Mouse (Mus musculus): Measurements from ENCODE around the gene Ypel5. TPM values are rescaled to one million over a fixed set of nuclear protein-coding genes. Genes with fewer than 3 reads are reported as not detected.

Gene Ypel5
- polyA plus RNA-seq, 1 experiment: 17.7 TPM

GRCm38 (mm10) chr17:72797867-72798266, 38.4 kb upstream of the Ypel5 start:
- Histone ChIP-seq H3K4me3 (ENCODE audit: extremely low read depth, insufficient read depth, insufficient read length) (no peak overlapping the region), H3K27ac (ENCODE audit: insufficient read depth, low read length) (no peak overlapping the region), H3K36me3 (ENCODE audit: control insufficient read depth, insufficient read depth, low read length) (no peaks in the 10 kb centered on the region), H3K27me3 (ENCODE audit: control insufficient read depth, insufficient read depth, low read length) (no peaks in the 10 kb centered on the region), H3K4me1 (ENCODE audit: control insufficient read depth, insufficient read depth, insufficient read length) (no peaks in the 10 kb centered on the region)
- WGBS: 25% methylated on average over 2 of the region's 2 CpGs
- TF ChIP-seq POLR2A (IDR thresholded peaks at IDR 0.05; ENCODE audit: low read depth, low read length) (no peak), CTCF (IDR thresholded peaks at IDR 0.05; ENCODE audit: extremely low read depth, insufficient read depth, insufficient read length, insufficient replicate concordance) (no peak)
- DNase-seq (ENCODE audit: low read depth in 1 of 2, low spot score in 2 of 2): peak in 1 of 2 experiments; percentile 33

GRCm38 (mm10) chr17:72809942-72810654, 26.2 kb upstream of the Ypel5 start:
- Histone ChIP-seq H3K4me3 (ENCODE audit: extremely low read depth, insufficient read depth, insufficient read length) (no peak overlapping the region), H3K27me3 (ENCODE audit: control insufficient read depth, insufficient read depth, low read length) (no peaks in the 10 kb centered on the region), H3K27ac (ENCODE audit: insufficient read depth, low read length) (no peak overlapping the region), H3K4me1 (ENCODE audit: control insufficient read depth, insufficient read depth, insufficient read length) (no peaks in the 10 kb centered on the region), H3K36me3 (ENCODE audit: control insufficient read depth, insufficient read depth, low read length) (no peaks in the 10 kb centered on the region)
- DNase-seq (ENCODE audit: low read depth in 1 of 2, low spot score in 2 of 2): no peak
- TF ChIP-seq CTCF (IDR thresholded peaks at IDR 0.05; ENCODE audit: extremely low read depth, insufficient read depth, insufficient read length, insufficient replicate concordance) (no peak), POLR2A (IDR thresholded peaks at IDR 0.05; ENCODE audit: low read depth, low read length) (no peak)
- 47% methylated on average over 7 of the region's 7 CpGs for WGBS

DNA sequence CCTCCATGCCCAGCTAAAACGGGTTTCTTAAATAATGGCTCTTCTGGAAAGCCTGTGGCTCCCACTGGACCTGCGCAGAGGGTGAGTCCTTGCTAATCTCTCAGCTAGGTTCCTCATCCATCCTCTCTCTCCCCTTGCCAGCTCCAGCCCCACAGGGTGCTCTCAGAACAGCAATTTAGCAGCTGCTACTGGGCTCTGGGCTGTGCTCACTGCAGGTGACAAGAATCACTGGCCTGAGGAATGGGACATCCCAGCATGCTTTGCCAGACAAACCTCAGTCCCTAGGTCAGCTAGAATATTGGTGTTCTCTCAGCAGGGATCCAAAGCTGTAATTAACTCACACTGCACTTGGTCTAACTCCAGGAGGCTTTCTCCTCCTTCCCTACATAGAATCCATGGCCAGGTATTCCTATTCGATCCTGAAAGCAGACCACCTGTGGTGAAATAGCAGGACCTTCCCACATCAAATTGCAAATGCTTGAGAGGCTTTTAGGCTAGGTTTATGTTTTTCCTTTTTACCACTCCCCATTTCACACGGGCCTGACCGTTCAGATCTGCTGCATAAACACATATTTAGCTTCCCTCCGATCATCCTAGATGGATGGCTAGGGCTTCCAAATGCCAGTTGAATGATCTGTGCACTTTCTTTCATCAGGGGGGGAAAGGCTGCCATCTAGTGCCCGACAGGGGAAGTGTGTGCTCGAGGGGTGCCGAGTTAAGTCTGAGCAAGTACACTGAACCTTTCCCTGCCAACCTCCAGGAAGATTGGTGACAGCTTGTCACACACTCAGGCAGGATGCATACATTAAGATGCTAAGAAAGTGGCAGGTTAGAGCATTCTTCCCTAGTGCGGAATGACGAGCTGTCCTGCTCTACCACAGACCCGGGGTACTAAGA, 22.6 kb upstream of the Ypel5 start:
- Histone ChIP-seq H3K27ac (ENCODE audit: insufficient read depth, low read length) (no peak overlapping the region), H3K4me3 (ENCODE audit: extremely low read depth, insufficient read depth, insufficient read length) (no peak overlapping the region), H3K36me3 (ENCODE audit: control insufficient read depth, insufficient read depth, low read length) (no peaks in the 10 kb centered on the region), H3K27me3 (ENCODE audit: control insufficient read depth, insufficient read depth, low read length) (no peaks in the 10 kb centered on the region), H3K4me1 (ENCODE audit: control insufficient read depth, insufficient read depth, insufficient read length) (no peaks in the 10 kb centered on the region)
- TF ChIP-seq CTCF (IDR thresholded peaks at IDR 0.05; ENCODE audit: extremely low read depth, insufficient read depth, insufficient read length, insufficient replicate concordance) (peak; percentile 84; the same call in 1 of the 2 replicates), POLR2A (IDR thresholded peaks at IDR 0.05; ENCODE audit: low read depth, low read length) (no peak)
- WGBS: 25% methylated on average over 12 of the region's 12 CpGs
- peak; percentile 11 to 43 for DNase-seq (ENCODE audit: low read depth in 1 of 2, low spot score in 2 of 2)

DNA sequence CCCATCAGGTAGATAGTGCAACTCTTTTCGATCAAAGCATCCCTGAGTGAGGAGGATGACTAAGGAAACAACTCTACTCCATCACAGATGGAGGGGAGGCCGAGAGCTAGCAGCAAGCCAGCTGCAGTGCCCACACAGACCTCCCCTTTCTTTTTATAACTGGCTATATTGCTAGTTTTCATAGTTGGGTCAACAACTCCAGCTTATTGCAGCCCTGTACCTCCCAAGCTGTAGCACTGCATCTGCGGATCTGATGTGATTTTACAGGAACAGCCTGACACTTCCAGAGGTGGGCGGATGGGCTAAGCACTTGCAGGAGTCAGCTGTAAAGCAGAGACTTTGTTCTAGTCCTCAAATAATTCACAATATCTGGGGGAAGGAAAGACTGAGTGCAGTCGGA, 18.7 kb upstream of the Ypel5 start:
- H3K4me3 ChIP-seq (ENCODE audit: extremely low read depth, insufficient read depth, insufficient read length): no peak overlapping the region
- H3K27me3 ChIP-seq (ENCODE audit: control insufficient read depth, insufficient read depth, low read length): no peaks in the 10 kb centered on the region
- WGBS: 86% methylated on average over 5 of the region's 5 CpGs

GRCm38 (mm10) chr17:72819714-72820113, 16.5 kb upstream of the Ypel5 start:
- DNase-seq (ENCODE audit: low read depth in 1 of 2, low spot score in 2 of 2): no peak
- Histone ChIP-seq H3K36me3 (ENCODE audit: control insufficient read depth, insufficient read depth, low read length) (no peaks in the 10 kb centered on the region), H3K27ac (ENCODE audit: insufficient read depth, low read length) (no peak overlapping the region), H3K27me3 (ENCODE audit: control insufficient read depth, insufficient read depth, low read length) (no peaks in the 10 kb centered on the region), H3K4me1 (ENCODE audit: control insufficient read depth, insufficient read depth, insufficient read length) (no peaks in the 10 kb centered on the region), H3K4me3 (ENCODE audit: extremely low read depth, insufficient read depth, insufficient read length) (no peak overlapping the region)
- TF ChIP-seq POLR2A (IDR thresholded peaks at IDR 0.05; ENCODE audit: low read depth, low read length): no peak
- TF ChIP-seq CTCF (IDR thresholded peaks at IDR 0.05; ENCODE audit: extremely low read depth, insufficient read depth, insufficient read length, insufficient replicate concordance): no peak
- WGBS: 83% methylated on average over 2 of the region's 2 CpGs

More for the DNA sequence above, 18.7 kb upstream of the Ypel5 start:
- no peaks in the 10 kb centered on the region for H3K36me3 ChIP-seq (ENCODE audit: control insufficient read depth, insufficient read depth, low read length)
- no peaks in the 10 kb centered on the region for H3K4me1 ChIP-seq (ENCODE audit: control insufficient read depth, insufficient read depth, insufficient read length)
- no peak overlapping the region for H3K27ac ChIP-seq (ENCODE audit: insufficient read depth, low read length)
- TF ChIP-seq CTCF (IDR thresholded peaks at IDR 0.05; ENCODE audit: extremely low read depth, insufficient read depth, insufficient read length, insufficient replicate concordance) (no peak), POLR2A (IDR thresholded peaks at IDR 0.05; ENCODE audit: low read depth, low read length) (no peak)
- DNase-seq (ENCODE audit: low read depth in 1 of 2, low spot score in 2 of 2): no peak

- H3K4me3 ChIP-seq (ENCODE audit: extremely low read depth, insufficient read depth, insufficient read length): no peak overlapping the region
- DNase-seq (ENCODE audit: low read depth in 1 of 2, low spot score in 2 of 2): no peak
- no peaks in the 10 kb centered on the region for H3K4me1 ChIP-seq (ENCODE audit: control insufficient read depth, insufficient read depth, insufficient read length)
- 70% methylated on average over 4 of the region's 4 CpGs for WGBS
- no peak overlapping the region for H3K27ac ChIP-seq (ENCODE audit: insufficient read depth, low read length)
- no peak for TF ChIP-seq POLR2A (IDR thresholded peaks at IDR 0.05; ENCODE audit: low read depth, low read length)
- no peak for TF ChIP-seq CTCF (IDR thresholded peaks at IDR 0.05; ENCODE audit: extremely low read depth, insufficient read depth, insufficient read length, insufficient replicate concordance)
- no peaks in the 10 kb centered on the region for H3K27me3 ChIP-seq (ENCODE audit: control insufficient read depth, insufficient read depth, low read length)
- H3K36me3 ChIP-seq (ENCODE audit: control insufficient read depth, insufficient read depth, low read length): no peaks in the 10 kb centered on the region
Measured at GRCm38 (mm10) chr17:72820425-72820824, 15.8 kb upstream of the Ypel5 start.

Data from spleen, adult 2 months (tissue).